Mouse (Mus musculus): ENCODE measurements around the gene Hadha. TPM values are rescaled to one million over a fixed set of nuclear protein-coding genes. Genes with fewer than 3 reads are reported as not detected.

Gene Hadha
- polyA plus RNA-seq, 1 experiment from 2014 or later: 75.3 TPM

DNA sequence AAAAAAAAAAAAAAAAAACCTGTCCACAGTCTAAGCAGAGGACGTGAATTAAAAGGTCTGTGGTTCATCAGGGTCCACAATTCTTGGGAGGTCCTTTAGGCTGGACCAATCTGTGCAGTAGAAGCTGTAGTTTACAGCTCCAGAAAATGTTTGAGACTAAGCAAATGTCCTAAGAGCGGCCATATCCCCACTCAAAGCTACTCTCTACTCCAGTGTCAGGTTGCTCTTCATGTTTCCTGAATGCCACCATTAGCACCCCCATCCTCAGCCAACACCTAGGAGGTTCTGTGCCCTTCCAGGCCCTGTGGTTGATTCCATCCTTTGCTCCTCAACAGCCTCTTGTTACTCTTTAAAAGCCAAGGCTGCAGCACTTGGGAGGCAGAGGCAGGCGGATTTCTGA, 82.6 kb downstream of the Hadha start:
- WGBS: 47% methylated on average over 3 of the region's 3 CpGs
- H3K9me3 ChIP-seq (ENCODE audit: control insufficient read depth, low read length): no peaks in the 10 kb centered on the region
- H3K9ac ChIP-seq (ENCODE audit: low read depth, low read length): peak overlapping the region; percentile 83
- peak overlapping the region; percentile 84 for H3K4me3 ChIP-seq (ENCODE audit: low read length)
- no peaks in the 10 kb centered on the region for H3K27me3 ChIP-seq (replicated peaks; ENCODE audit: control insufficient read depth, insufficient read depth, low read length)
- H3K4me1 ChIP-seq (ENCODE audit: control insufficient read depth, insufficient read depth, low read depth, low read length): peaks cover 3% of the 10 kb centered on the region
- no peak overlapping the region for H3K27ac ChIP-seq (ENCODE audit: low read depth, low read length)
- peak overlapping the region; percentile 93 for H3K4me2 ChIP-seq (ENCODE audit: low read length)
- no peak for ATAC-seq
- H3K36me3 ChIP-seq (ENCODE audit: control insufficient read depth, insufficient read depth, low read length): peaks cover 3% of the 10 kb centered on the region; the same call in 1 of the 2 replicates

DNA sequence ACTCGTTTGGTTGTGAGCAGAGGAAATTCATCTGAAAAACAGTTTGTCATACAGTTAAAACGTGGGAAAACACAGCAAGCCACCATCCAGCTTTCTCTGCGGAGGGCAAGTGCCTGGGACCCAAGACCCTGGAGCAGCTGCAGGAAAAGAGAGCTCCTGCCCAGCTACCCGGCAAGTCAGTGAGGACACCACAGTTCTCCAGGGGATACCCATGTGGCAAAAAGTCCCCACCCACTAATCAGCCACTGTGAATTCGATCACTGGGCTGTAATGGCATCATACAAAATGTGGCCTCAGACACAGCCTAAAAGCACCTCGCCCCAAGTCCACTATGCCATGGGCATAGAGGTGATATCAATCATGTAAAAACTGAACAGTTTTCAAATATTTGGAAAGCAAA, 83.3 kb downstream of the Hadha start:
- no peak overlapping the region for H3K27ac ChIP-seq (ENCODE audit: low read depth, low read length)
- no peaks in the 10 kb centered on the region for H3K27me3 ChIP-seq (replicated peaks; ENCODE audit: control insufficient read depth, insufficient read depth, low read length)
- 77% methylated on average over 6 of the region's 6 CpGs for WGBS
- no peak overlapping the region for H3K4me2 ChIP-seq (ENCODE audit: low read length)
- H3K36me3 ChIP-seq (ENCODE audit: control insufficient read depth, insufficient read depth, low read length): peaks cover 3% of the 10 kb centered on the region; the same call in 1 of the 2 replicates
- no peak for ATAC-seq
- H3K9ac ChIP-seq (ENCODE audit: low read depth, low read length): no peak overlapping the region
- no peak overlapping the region for H3K4me3 ChIP-seq (ENCODE audit: low read length)
- H3K9me3 ChIP-seq (ENCODE audit: control insufficient read depth, low read length): no peaks in the 10 kb centered on the region
- peaks cover 3% of the 10 kb centered on the region for H3K4me1 ChIP-seq (ENCODE audit: control insufficient read depth, insufficient read depth, low read depth, low read length)

MicroRNAs encoded within 50 kb of the gene (microRNA counts, 519-probe panel; counts per million panel counts)
- microRNA mmu-miR-1960: 2,059 counts per million, percentile 32 among the panel's probes with 10 or more counts

Small RNA genes within 50 kb of the gene (microRNA-seq; reads per million reads assigned to microRNA genes)
- gene Mir1960: 0.83 reads per million

Other genes with a start within 250 kb of the Hadha start
- not detected in 2 replicates for gene Il6, start 142.0 kb downstream of the Hadha start, polyA plus RNA-seq (2015; fragmentation: Nextera tagmentation; extraction: Ambion mirVana)
- 39.4 and 48.8 TPM in 2 replicates for gene Tyms, start 81.5 kb downstream of the Hadha start, polyA plus RNA-seq (2015; fragmentation: Nextera tagmentation; extraction: Ambion mirVana)
- 8.6 and 11.8 TPM in 2 replicates for gene Garem2, start 50.0 kb downstream of the Hadha start, polyA plus RNA-seq (2015; fragmentation: Nextera tagmentation; extraction: Ambion mirVana)
- gene 3110082J24Rik, start 49.1 kb downstream of the Hadha start, polyA plus RNA-seq (2015; fragmentation: Nextera tagmentation; extraction: Ambion mirVana): 3.5 and 4.6 TPM in 2 replicates
- gene Hadhb, start 86 bp upstream of the Hadha start, polyA plus RNA-seq (2015; fragmentation: Nextera tagmentation; extraction: Ambion mirVana): 66.4 and 70.4 TPM in 2 replicates
- not detected in 2 replicates for gene Adgrf3, start 50.6 kb upstream of the Hadha start, polyA plus RNA-seq (2015; fragmentation: Nextera tagmentation; extraction: Ambion mirVana)
- 26.5 and 29.8 TPM in 2 replicates for gene Selenoi, start 77.4 kb upstream of the Hadha start, polyA plus RNA-seq (2015; fragmentation: Nextera tagmentation; extraction: Ambion mirVana)
- gene Drc1, start 126.2 kb upstream of the Hadha start, polyA plus RNA-seq (2015; fragmentation: Nextera tagmentation; extraction: Ambion mirVana): 6.3 and 7.0 TPM in 2 replicates

Measured in hindbrain, embryonic 16.5 days (tissue).